Mouse (Mus musculus): ENCODE measurements at regions not wholly inside any gene's neighbourhood (a gene's known extent, or its start where the extent isn't known, plus 50 kb on each side); places are given as distances from the start of the nearest gene placed in this dataset.

GRCm38 (mm10) chr3:60398796-60399195, 73.8 kb upstream of the Mbnl1 start:
- no peak for TF ChIP-seq CTCF (IDR thresholded peaks at IDR 0.05; ENCODE audit: borderline replicate concordance, extremely low read depth, insufficient read depth, insufficient read length)
- TF ChIP-seq POLR2A (IDR thresholded peaks at IDR 0.05; ENCODE audit: borderline replicate concordance, extremely low read depth, insufficient read depth, insufficient read length, poor library complexity, severe bottlenecking) = no peak

Measured in brain, embryonic 14.5 days (tissue).